Mouse (Mus musculus): ENCODE results near the gene Rps29. TPM values are rescaled to one million over a fixed set of nuclear protein-coding genes. Genes with fewer than 3 reads are reported as not detected.

Rps29 gene
- polyA plus RNA-seq, 1 experiment from 2014 or later, result 1,720 TPM

GRCm38 (mm10) chr12:69191396-69191795, 32.4 kb upstream of the Rps29 start:
- Histone ChIP-seq H3K27ac (no peak overlapping the region), H3K27me3 (replicated peaks) (no peaks in the 10 kb centered on the region), H3K4me1 (0 out of 2 replicates have a peak, but pooled peaks cover 7% of the 10 kb centered on the region), H3K4me3 (replicated peaks) (no peak overlapping the region), H3K4me2 (no peak overlapping the region), H3K36me3 (peaks cover 7% of the 10 kb centered on the region), H3K9ac (no peak overlapping the region), H3K9me3 (no peaks in the 10 kb centered on the region)
- ATAC-seq (ENCODE audit: insufficient read depth, low FRiP score, low read depth), result no peak
- 94% methylated on average over 5 of the region's 5 CpGs for WGBS

GRCm38 (mm10) chr12:69190522-69190921, 31.5 kb upstream of the Rps29 start:
- Histone ChIP-seq H3K27me3 (replicated peaks) (no peaks in the 10 kb centered on the region), H3K4me3 (replicated peaks) (no peak overlapping the region), H3K9ac (no peak overlapping the region), H3K9me3 (no peaks in the 10 kb centered on the region), H3K27ac (no peak overlapping the region), H3K4me2 (no peak overlapping the region), H3K4me1 (peaks cover 8% of the 10 kb centered on the region; the same call in 1 of the 2 replicates), H3K36me3 (peaks cover 7% of the 10 kb centered on the region)
- WGBS, result 100% methylated on average over 1 of the region's 1 CpGs
- no peak for ATAC-seq (ENCODE audit: insufficient read depth, low FRiP score, low read depth)

GRCm38 (mm10) chr12:69190074-69190473, 31.1 kb upstream of the Rps29 start:
- H3K36me3 ChIP-seq, result peaks cover 7% of the 10 kb centered on the region
- WGBS, result 88% methylated on average over 9 of the region's 9 CpGs
- H3K4me1 ChIP-seq, result peaks cover 13% of the 10 kb centered on the region
- no peaks in the 10 kb centered on the region for H3K9me3 ChIP-seq
- no peaks in the 10 kb centered on the region for H3K27me3 ChIP-seq (replicated peaks)
- no peak overlapping the region for H3K9ac ChIP-seq
- no peak overlapping the region for H3K4me3 ChIP-seq (replicated peaks)
- ATAC-seq (ENCODE audit: insufficient read depth, low FRiP score, low read depth), result no peak
- no peak overlapping the region for H3K27ac ChIP-seq
- no peak overlapping the region for H3K4me2 ChIP-seq

- Histone ChIP-seq H3K9ac (no peak overlapping the region), H3K9me3 (no peaks in the 10 kb centered on the region), H3K27me3 (replicated peaks) (no peaks in the 10 kb centered on the region), H3K4me3 (replicated peaks) (no peak overlapping the region), H3K4me2 (no peak overlapping the region), H3K27ac (no peak overlapping the region), H3K36me3 (peaks cover 10% of the 10 kb centered on the region), H3K4me1 (peaks cover 17% of the 10 kb centered on the region)
- no peak for ATAC-seq (ENCODE audit: insufficient read depth, low FRiP score, low read depth)
- WGBS, result 59% methylated on average over 5 of the region's 5 CpGs
These were observed 28.0 kb upstream of the Rps29 start for GRCm38 (mm10) chr12:69186811-69187471.

- H3K36me3 ChIP-seq, result peaks cover 10% of the 10 kb centered on the region
- H3K4me3 ChIP-seq (replicated peaks), result peak overlapping the region; percentile 94
- no peak overlapping the region for H3K9ac ChIP-seq
- ATAC-seq (ENCODE audit: insufficient read depth, low FRiP score, low read depth), result no peak
- H3K9me3 ChIP-seq, result no peaks in the 10 kb centered on the region
- H3K4me1 ChIP-seq, result peaks cover 17% of the 10 kb centered on the region
- H3K27ac ChIP-seq, result no peak overlapping the region
- 73% methylated on average over 7 of the region's 7 CpGs for WGBS
- peak overlapping the region; percentile 95 for H3K4me2 ChIP-seq
- no peaks in the 10 kb centered on the region for H3K27me3 ChIP-seq (replicated peaks)
These were observed 26.4 kb upstream of the Rps29 start for GRCm38 (mm10) chr12:69185371-69185770.

- under 1% methylated on average over 86 of the region's 86 CpGs for WGBS
- ATAC-seq (ENCODE audit: insufficient read depth, low FRiP score, low read depth), result peak; percentile 46
- peaks cover 10% of the 10 kb centered on the region for H3K36me3 ChIP-seq
These were observed 25.6 kb upstream of the Rps29 start for GRCm38 (mm10) chr12:69184342-69185295.

GRCm38 (mm10) chr12:69183583-69184308, 24.8 kb upstream of the Rps29 start, which contains the start of the genes Rpl36al and Mgat2:
Gene Rpl36al, minus strand, starts transcription at chr12:69184083.
Gene Mgat2, plus strand, starts transcription at chr12:69184157.
- Histone ChIP-seq H3K4me1 (peaks cover 17% of the 10 kb centered on the region), H3K27me3 (replicated peaks) (no peaks in the 10 kb centered on the region), H3K9ac (peak within 1 kb of the TSS; percentile 87), H3K36me3 (peaks cover 10% of the 10 kb centered on the region), H3K27ac (peak within 1 kb of the TSS; percentile 92), H3K4me2 (peak within 1 kb of the TSS; percentile 95), H3K4me3 (replicated peaks) (peak within 1 kb of the TSS; percentile 94), H3K9me3 (no peaks in the 10 kb centered on the region)
- WGBS, result under 1% methylated on average over 84 of the region's 84 CpGs
- peak; percentile 99 for ATAC-seq (ENCODE audit: insufficient read depth, low FRiP score, low read depth)

More at GRCm38 (mm10) chr12:69184342-69185295, 25.6 kb upstream of the Rps29 start:
- H3K9me3 ChIP-seq, result no peaks in the 10 kb centered on the region
- H3K4me3 ChIP-seq (replicated peaks), result peak overlapping the region; percentile 94
- H3K9ac ChIP-seq, result peak overlapping the region; percentile 87
- H3K27ac ChIP-seq, result peak overlapping the region; percentile 92
- H3K4me2 ChIP-seq, result peak overlapping the region; percentile 95
- peaks cover 17% of the 10 kb centered on the region for H3K4me1 ChIP-seq
- no peaks in the 10 kb centered on the region for H3K27me3 ChIP-seq (replicated peaks)

GRCm38 (mm10) chr12:69181800-69182199, 22.8 kb upstream of the Rps29 start:
- WGBS, result 84% methylated on average over 4 of the region's 4 CpGs
- Histone ChIP-seq H3K4me2 (no peak overlapping the region), H3K9me3 (no peaks in the 10 kb centered on the region), H3K36me3 (peaks cover 6% of the 10 kb centered on the region; the same call in 1 of the 2 replicates), H3K4me3 (replicated peaks) (no peak overlapping the region), H3K4me1 (peaks cover 12% of the 10 kb centered on the region), H3K9ac (no peak overlapping the region), H3K27me3 (replicated peaks) (no peaks in the 10 kb centered on the region), H3K27ac (no peak overlapping the region)
- ATAC-seq (ENCODE audit: insufficient read depth, low FRiP score, low read depth), result no peak

GRCm38 (mm10) chr12:69179371-69179770, 20.4 kb upstream of the Rps29 start:
- no peak overlapping the region for H3K4me3 ChIP-seq (replicated peaks)
- no peak for ATAC-seq (ENCODE audit: insufficient read depth, low FRiP score, low read depth)
- H3K9ac ChIP-seq, result no peak overlapping the region
- 71% methylated on average over 12 of the region's 12 CpGs for WGBS
- H3K4me1 ChIP-seq, result no peaks in the 10 kb centered on the region
- H3K36me3 ChIP-seq, result peaks cover 12% of the 10 kb centered on the region; the same call in 1 of the 2 replicates
- H3K27me3 ChIP-seq (replicated peaks), result no peaks in the 10 kb centered on the region
- no peak overlapping the region for H3K27ac ChIP-seq
- no peak overlapping the region for H3K4me2 ChIP-seq
- H3K9me3 ChIP-seq, result no peaks in the 10 kb centered on the region

- no peaks in the 10 kb centered on the region for H3K27me3 ChIP-seq (replicated peaks)
- WGBS, result 83% methylated on average over 3 of the region's 3 CpGs
- H3K36me3 ChIP-seq, result peaks cover 12% of the 10 kb centered on the region; the same call in 1 of the 2 replicates
- H3K9ac ChIP-seq, result no peak overlapping the region
- no peak overlapping the region for H3K27ac ChIP-seq
- H3K4me2 ChIP-seq, result no peak overlapping the region
- no peak overlapping the region for H3K4me3 ChIP-seq (replicated peaks)
- ATAC-seq (ENCODE audit: insufficient read depth, low FRiP score, low read depth), result no peak
- H3K9me3 ChIP-seq, result no peaks in the 10 kb centered on the region
- no peaks in the 10 kb centered on the region for H3K4me1 ChIP-seq
These were observed 18.5 kb upstream of the Rps29 start for GRCm38 (mm10) chr12:69177526-69177925.

- 84% methylated on average over 3 of the region's 3 CpGs for WGBS
- no peaks in the 10 kb centered on the region for H3K4me1 ChIP-seq
- H3K9ac ChIP-seq, result no peak overlapping the region
- H3K27me3 ChIP-seq (replicated peaks), result no peaks in the 10 kb centered on the region
- H3K36me3 ChIP-seq, result 0 out of 2 replicates have a peak, but pooled peaks cover 6% of the 10 kb centered on the region
- H3K27ac ChIP-seq, result no peak overlapping the region
- no peak overlapping the region for H3K4me2 ChIP-seq
- H3K9me3 ChIP-seq, result no peaks in the 10 kb centered on the region
- ATAC-seq (ENCODE audit: insufficient read depth, low FRiP score, low read depth), result peak; percentile 53; the same call in 1 of the 2 replicates
- no peak overlapping the region for H3K4me3 ChIP-seq (replicated peaks)
These were observed 17.0 kb upstream of the Rps29 start for GRCm38 (mm10) chr12:69175975-69176374.

Data from stomach, embryonic 15.5 days (tissue).